Mouse (Mus musculus) small intestine, adult 2 months (tissue): Measurements from ENCODE around the gene Cmtm8.

Experiments used
- CTCF ChIP-seq: fragments of 200-500 bp; IDR thresholded peaks from 2 replicates; pipeline ENCODE4 v1.5.1; 2012; ENCODE audit warnings: low read depth, mild to moderate bottlenecking, control low read depth, inconsistent platforms, low read length, moderate library complexity, mixed read lengths; ENCODE audit not compliant: insufficient replicate concordance, insufficient read length; ENCODE audit errors: extremely low read depth
- POLR2A ChIP-seq: fragments of 200-500 bp; IDR thresholded peaks from 2 replicates; pipeline ENCODE4 v1.6.1; 2012; ENCODE audit warnings: low read depth, mild to moderate bottlenecking, control low read depth, inconsistent platforms, low read length, moderate library complexity

GRCm38 (mm10) chr9:114853336-114853735, 9.4 kb upstream of the Cmtm8 start:
- no peak for TF ChIP-seq CTCF
- no peak for TF ChIP-seq POLR2A
